Mouse (Mus musculus) ES-CJ7 (cell line): ENCODE data around the gene Lrig2.

ENCODE experiments used
- DNase-seq: peaks from one replicate; pipeline ENCODE4 v3.0.0; 2011; ENCODE audit warnings: low read depth, low spot score

Lrig2 gene

GRCm38 (mm10) chr3:104511538-104512423 lies at the start of gene Lrig2:
Gene Lrig2 (minus strand): TSS chr3:104511918.
- DNase-seq = peak; percentile 99

GRCm38 (mm10) chr3:104556624-104557023 lies 44.9 kb upstream of the Lrig2 start:
- no peak for DNase-seq

GRCm38 (mm10) chr3:104550594-104550993 lies 38.9 kb upstream of the Lrig2 start:
- DNase-seq = no peak

- no peak for DNase-seq
Measured at GRCm38 (mm10) chr3:104548367-104549087, 36.8 kb upstream of the Lrig2 start.

- DNase-seq = no peak
Measured at GRCm38 (mm10) chr3:104543825-104544224, 32.1 kb upstream of the Lrig2 start.

GRCm38 (mm10) chr3:104542065-104542429 lies 30.3 kb upstream of the Lrig2 start:
- no peak for DNase-seq

- DNase-seq = peak; percentile 59
Measured at GRCm38 (mm10) chr3:104541139-104542064, 29.7 kb upstream of the Lrig2 start.

GRCm38 (mm10) chr3:104540480-104541138 lies 28.9 kb upstream of the Lrig2 start:
- no peak for DNase-seq

- no peak for DNase-seq
Measured at GRCm38 (mm10) chr3:104533223-104533622, 21.5 kb upstream of the Lrig2 start.

GRCm38 (mm10) chr3:104526115-104526882 lies 14.6 kb upstream of the Lrig2 start:
- no peak for DNase-seq

- DNase-seq = no peak
Measured at GRCm38 (mm10) chr3:104525516-104525915, 13.8 kb upstream of the Lrig2 start.

- no peak for DNase-seq
Measured at GRCm38 (mm10) chr3:104525029-104525428, 13.3 kb upstream of the Lrig2 start.

- no peak for DNase-seq
Measured at GRCm38 (mm10) chr3:104523333-104523871, 11.7 kb upstream of the Lrig2 start.

- DNase-seq = no peak
Measured at GRCm38 (mm10) chr3:104521341-104521924, 9.7 kb upstream of the Lrig2 start.

- DNase-seq = no peak
Measured at GRCm38 (mm10) chr3:104520471-104520870, 8.8 kb upstream of the Lrig2 start.

GRCm38 (mm10) chr3:104518931-104519330 lies 7.2 kb upstream of the Lrig2 start:
- no peak for DNase-seq

- DNase-seq = no peak
Measured at GRCm38 (mm10) chr3:104518411-104518810, 6.7 kb upstream of the Lrig2 start.

- peak; percentile 74 for DNase-seq
Measured at GRCm38 (mm10) chr3:104517161-104517560, 5.4 kb upstream of the Lrig2 start.

- DNase-seq = no peak
Measured at GRCm38 (mm10) chr3:104514510-104514909, 2.8 kb upstream of the Lrig2 start.

- DNase-seq = no peak
Measured at GRCm38 (mm10) chr3:104512424-104512748, 668 bp upstream of the Lrig2 start.
